Mouse (Mus musculus): ENCODE results near the gene S100pbp.
"Not testable (repeated sequence)": the region's sequence is repeated elsewhere in the genome, so short reads cannot be mapped to it uniquely, and the experiment has no call there.

The S100pbp gene

DNA sequence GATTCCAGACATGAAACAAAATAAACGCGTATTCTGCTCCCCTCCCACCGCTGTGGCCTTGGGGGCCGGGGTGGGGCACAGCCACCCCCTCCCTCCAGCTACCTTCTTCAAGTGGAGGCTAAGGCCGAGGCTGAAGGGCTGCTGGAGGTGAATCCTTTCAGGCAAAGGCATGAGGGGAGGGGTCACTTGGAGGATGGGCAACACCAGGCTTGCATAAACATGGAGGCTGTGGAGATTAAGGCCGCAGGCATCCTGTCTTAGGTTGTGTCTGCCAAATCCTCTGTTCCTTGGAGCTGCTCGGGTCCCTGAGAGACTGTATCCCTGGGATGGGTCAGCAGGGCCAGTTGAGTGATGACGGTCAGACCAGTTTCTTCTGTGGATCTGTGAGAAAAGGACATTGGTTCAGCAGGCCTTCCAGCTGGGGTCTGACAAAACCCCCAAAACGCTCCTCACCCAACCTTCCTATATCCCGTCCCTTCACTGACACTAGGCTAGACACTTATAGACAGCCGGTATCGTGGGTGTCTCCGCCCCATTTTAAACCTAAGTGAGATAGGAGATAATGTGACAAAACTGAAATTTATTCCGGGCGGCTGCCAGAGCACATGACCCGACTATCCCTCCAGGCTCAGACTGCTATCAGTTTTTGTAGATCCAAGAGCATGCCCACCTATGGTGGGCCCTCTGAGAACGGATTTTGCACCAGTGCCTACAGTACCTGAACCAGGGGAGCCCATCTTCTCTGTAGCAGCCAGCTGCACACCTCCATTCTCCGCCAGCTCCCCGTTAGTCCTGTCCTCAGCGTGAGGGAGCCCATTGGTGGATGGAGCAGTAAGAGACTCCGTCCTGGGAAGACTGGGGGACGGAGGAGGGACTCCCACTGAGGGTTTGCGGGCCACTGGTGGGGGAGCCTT lies 31.8 kb upstream of the S100pbp start:
- DNase-seq (ENCODE audit: low read depth, low spot score): no peak

DNA sequence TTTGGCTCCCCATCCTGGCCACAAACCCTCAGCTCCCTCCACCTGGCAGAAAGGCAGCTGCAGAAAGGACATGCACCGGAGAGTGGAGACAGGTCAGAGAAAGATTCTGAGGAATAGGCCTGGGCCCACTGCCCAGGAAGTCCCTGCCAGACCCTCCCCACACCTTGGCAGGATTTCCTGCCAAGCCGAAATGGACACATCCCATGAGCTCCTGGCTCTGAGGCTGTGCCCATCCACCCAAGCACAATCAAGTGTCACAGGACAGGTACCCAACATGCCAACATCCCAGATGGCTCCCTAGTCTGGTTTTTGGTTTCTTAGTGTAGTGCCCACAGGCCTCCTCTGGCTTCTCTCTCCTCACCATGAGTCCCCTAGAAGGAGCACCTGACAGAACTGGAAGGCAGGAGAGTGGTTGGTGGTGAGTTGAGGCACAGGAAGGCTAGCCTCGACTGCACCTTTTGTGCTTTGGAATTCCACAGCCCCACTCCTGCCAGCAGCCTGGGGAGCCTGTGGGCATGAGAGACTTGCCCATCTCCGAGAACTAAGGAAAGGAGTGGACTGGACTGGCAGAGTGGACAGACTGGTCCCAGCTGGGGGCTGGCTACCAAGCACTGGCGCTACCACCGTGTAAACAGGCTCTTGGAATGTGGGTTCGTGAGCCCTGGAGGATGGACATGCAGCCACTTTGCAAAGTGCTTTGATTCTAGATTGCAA lies 31.0 kb upstream of the S100pbp start:
- DNase-seq (ENCODE audit: low read depth, low spot score): no peak

DNA sequence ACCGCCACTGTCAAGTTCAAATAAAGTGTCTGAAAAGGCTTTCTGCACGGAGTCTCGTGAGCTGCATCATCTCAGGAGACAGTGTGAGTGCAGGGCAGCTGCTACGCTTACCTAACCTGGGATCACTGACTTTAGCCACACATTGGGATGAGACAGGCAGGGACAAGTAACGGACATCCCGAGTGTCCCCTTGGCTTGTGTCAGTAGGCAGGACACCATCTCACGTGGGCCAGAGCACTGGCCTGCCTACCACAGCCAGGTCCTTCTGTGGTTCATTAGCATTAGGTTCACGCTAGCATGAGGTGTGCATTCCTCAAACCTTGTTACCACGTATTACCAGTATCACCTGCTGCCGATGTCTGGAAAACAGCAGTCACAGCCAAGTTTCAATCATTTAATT lies 29.7 kb upstream of the S100pbp start:
- no peak for DNase-seq (ENCODE audit: low read depth, low spot score)

DNA sequence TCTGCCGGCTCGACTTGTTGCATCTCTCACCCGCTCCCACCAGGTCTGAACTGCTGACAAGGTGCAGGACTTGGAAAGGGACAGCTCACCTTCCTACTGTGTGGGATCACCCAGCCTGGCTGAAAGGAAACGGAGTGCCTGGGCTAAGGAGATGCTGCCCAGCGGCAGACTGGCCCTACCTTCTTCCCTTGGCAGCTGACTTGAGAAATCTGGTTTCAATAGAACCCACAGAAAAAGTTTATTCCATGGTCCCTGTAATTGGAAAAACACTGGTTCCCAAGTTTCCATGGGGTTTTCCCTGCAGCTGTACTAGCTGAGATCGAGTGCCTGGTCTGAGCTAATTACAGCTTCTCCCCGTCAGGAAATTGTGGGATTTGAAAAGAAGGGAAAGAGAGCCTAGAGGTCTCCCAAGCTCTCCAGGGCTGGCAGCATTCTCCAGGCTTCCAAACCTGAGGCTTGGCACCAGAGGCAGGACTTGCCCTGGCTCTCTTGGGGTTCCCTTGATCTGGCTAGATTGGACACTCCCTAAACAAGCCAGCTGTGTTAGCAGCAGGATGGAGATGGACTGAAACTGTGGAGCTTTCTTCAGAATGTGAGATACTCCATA lies 29.1 kb upstream of the S100pbp start:
- DNase-seq (ENCODE audit: low read depth, low spot score): no peak

DNA sequence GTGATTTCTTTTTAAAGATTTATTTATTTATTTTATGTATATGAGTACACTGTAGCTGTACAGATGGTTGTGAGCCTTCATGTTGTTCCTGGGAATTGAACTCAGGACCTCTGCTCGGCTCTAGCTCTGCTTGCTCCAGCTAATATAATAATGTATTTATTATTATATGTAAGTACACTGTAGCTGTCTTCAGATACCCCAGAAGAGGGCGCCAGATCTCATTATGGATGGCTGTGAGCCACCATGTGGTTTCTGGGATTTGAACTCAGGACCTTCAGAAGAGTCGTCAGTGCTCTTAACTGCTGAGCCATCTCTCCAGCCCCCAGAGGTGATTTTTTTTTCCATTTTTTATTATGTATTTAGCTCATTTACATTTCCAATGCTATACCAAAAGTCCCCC lies 23.0 kb upstream of the S100pbp start:
- not testable (repeated sequence) for DNase-seq (ENCODE audit: low read depth, low spot score)

DNA sequence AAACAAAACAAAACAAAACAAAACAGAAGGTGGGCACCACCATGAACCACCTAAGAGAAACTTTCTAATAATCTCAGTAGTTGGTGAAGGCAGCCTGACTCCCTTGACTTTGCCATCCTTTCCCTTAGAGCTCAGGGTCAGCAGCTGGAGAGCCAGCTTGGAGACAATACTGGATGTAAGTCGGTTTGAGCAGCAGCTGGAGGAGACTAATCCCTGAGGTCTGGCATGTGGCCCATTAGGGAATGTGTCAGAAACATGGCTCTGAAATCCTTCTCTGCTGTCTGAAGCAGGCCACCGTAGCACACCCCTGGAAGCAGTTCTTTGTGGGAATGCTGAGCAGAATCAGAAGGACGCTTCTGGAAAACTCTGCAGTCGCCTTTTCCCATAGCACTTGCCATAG lies 21.9 kb upstream of the S100pbp start:
- no peak for DNase-seq (ENCODE audit: low read depth, low spot score)

DNA sequence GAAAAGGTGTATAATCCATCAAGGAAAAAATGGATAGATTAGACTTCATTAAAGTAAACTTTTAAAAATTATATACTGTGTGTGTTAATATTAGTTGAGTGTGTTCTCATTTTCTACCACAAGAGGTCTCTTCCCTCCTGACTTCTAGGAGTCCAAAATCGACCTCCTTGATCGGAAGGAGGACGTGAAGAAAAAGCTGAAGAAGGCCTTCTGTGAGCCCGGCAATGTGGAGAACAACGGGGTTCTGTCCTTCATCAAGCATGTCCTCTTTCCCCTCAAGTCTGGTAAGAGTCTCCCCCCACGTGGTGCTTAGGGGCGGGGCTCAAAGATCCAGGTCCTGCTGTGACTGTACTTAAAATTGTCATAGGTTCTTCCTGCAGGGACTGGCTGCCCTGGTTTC lies 20.0 kb upstream of the S100pbp start:
- DNase-seq (ENCODE audit: low read depth, low spot score): no peak

DNA sequence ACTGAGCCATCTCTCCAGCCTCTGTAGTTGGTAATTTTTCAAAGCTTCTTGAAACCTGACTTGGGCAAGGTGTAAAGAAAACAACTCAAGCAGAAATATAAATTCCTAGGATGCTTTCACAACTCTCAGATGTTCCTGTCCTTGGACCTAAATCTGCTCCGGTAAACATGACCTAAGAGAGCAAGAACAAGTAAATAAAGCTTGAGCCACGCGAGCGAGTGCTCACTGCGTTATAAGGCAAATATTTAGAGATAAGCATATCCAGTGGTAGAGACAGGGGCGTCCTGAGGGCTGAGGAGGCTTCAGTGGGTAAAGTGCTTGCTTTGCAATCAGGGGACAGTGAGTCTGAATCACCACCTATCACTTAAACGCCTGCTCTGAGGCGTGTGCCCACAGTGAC lies 17.3 kb upstream of the S100pbp start:
- DNase-seq (ENCODE audit: low read depth, low spot score): no peak

DNA sequence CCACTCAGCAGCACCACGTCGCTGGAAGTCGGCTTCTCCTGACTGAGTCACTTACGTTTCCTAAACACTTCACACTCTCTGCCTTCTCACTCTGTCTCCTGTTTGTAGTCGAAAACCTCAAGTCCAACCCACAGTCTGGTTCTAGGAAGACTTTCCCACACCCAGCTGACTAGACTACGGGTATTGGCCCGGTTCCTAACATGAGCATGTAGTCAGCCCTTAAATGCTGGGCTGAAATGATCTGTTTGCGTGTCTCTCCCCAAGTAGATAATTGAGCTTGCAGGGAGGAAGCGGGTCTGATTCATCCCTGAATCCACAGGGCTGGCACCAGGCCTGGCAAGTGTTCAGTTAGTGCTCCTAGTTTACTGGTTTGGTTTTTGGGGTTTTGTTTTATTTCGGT lies 15.1 kb upstream of the S100pbp start:
- no peak for DNase-seq (ENCODE audit: low read depth, low spot score)

DNA sequence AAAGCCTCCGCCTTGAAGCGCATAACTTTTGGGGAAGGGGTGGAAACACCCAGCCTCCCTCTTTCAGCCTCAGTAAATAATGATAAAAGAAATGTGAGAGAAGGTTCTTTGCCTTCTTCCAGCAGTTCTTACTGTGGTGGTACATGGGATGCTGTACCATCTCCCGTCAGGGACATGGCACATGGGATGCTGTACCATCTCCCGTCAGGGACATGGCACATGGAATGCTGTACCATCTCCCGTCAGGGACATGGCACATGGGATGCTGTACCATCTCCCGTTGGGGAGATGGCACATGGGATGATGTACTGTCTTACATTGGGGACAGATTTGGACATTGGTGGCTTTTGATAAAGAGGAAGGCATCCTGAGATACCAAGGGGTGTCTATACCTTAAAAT lies 8.0 kb upstream of the S100pbp start:
- no peak for DNase-seq (ENCODE audit: low read depth, low spot score)

DNA sequence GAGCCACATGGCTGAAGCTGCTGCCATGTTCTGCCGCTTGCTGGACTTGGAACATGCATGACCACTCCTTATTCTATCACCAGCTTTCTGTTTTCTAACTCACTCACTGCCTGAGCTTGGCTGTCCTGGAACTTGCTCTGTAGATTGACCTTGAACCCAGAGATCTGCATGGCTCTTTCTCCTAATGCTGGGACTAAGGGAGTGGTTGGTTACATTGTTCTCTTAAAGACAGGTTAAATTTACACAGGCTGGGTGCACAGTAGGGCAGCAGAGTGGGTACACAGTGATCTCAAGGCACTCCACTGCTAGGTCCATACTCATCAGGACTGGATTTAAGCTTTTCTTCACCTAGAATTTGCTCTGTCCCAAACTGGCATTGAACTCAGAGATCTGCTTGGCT lies 4.8 kb upstream of the S100pbp start:
- DNase-seq (ENCODE audit: low read depth, low spot score): no peak

DNA sequence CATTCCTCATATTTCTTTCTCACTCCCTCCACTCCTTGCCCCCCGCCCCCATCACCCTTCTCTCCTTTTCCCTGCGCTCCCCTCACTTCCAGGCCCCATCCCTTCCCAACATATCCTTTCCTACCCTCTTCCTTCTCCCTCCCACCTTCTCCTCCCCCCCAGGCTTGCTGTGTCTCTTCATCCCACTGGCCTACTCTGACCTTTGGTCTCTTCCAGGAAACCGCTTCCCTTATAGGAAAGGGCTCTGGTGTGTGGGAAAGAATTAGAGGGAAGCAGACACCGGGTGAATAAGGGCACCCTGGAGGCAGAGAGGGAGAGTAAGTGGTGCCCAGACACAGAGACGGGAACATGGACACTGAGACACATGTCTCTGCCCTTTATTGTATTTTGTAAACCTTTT lies 2.2 kb upstream of the S100pbp start:
- DNase-seq (ENCODE audit: low read depth, low spot score): no peak

DNA sequence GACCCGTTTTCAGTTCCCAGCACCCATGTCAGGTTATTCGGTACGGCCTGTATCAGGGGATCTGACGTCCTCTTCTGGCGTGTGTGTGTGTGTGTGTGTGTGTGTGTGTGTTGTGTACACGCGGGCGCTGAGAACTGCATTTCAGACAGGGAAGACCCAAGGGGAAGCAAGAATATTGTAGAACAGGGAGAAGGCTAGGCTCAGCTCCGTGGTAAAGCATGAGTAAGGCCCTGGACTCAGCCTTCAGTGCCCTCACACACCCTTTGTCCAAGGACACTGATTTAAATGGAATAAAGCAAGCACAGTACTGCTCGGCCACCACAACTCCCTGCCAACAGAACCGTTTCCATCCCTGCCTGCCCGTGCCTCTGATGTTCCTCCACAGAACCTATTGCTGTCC lies 1.0 kb upstream of the S100pbp start:
- no peak for DNase-seq (ENCODE audit: low read depth, low spot score)

DNA sequence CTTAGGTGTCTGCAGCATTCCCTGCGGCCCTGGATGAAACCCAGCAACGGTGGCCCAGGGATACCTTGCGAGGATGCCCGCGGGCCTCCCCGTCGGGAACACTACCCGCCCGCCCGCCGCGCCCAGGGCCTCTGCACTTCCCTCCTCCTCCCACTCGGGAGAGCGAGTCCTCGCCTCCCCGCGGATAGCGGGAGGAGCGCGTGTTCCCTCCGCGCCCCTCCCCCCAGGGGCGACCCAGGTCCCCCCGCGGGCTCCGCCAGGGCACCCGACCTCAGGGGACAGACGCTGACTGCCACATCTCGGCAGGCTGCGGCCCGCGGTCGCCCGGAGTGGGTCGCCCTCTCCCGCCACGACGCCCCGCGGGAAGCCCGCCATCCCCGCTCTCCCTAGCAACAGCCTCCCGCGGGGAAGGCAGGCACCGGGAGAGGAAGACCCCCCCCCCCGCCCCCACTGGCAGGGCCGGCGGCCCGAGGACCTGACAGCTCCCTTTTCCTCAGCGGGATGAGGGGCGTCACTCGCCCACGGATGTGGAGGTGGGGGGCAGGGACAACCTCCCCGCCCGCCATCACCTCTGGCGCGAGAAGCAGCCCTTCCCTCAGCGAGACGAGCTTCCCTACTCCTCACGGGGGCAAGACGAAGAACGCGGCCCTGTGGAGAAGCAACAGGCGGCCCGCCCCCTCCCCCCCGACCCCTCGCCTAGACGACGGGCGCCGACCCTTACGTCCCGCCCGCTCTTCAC lies 555 bp downstream of the S100pbp start:
- DNase-seq (ENCODE audit: low read depth, low spot score): peak; percentile 45

DNA sequence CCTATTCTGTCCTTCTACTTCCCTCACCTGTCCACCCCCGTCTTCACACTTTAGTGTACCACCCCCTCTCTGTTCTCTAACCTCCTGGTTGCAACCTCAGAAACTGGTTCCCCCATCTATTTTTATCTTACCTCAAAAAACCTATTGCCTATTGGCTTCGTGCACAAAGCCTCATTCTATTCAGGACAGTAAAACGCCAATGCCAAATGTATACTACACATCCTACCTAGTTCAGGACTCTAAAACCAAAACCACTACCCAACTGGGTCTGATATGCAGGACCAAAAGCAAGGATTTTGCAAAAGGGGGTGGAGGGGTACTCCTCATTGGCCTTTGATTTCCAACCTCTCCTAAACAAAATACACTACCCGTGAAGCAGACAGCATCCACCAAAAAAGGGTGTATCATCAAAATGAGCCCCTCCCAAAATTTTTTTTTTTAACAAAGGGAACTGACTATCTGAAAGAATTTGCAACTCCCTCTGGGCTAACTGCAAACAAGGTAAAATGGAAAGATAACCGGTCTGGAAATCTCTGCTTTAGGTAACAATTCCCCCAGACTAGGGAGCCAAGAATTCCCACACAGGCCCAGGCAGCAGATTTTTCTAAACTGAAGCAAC lies 1.4 kb downstream of the S100pbp start:
- DNase-seq (ENCODE audit: low read depth, low spot score): no peak

DNA sequence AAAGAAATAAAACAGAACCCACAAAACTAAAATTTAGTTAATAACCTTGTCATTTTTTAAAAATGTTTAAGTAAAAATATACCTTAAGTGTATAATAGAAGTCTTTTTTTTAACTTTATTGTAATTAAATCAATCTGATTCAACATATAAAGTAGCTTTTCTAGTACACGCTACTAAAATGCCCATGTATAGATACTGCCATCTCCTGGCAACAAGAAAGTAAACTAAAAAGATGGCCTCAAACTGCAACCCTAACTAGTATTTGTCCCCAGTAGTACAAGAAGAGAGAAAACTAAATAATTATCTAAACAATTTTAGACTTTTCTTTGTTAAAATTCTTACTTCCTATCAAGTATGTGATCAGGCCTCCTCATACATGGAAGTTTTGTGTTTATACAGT lies 10.0 kb downstream of the S100pbp start:
- no peak for DNase-seq (ENCODE audit: low read depth, low spot score)

DNA sequence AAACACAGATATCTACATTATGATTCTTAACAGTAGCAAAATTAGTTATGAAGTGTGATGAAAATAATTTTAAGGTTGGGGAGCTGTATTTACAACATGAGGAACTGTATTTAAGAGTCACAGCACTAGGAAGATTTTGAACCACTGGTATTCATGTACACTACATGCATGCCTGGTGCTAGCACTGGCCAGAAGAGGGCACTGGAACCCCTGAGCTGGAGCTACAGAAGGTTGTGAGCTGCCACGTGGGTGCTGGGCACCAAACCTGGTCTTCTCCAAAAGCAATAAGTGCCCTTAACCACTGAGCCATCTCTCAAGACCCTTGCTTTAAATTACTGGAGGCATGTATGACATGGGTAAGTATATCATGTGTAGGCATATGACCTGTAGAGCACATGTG lies 17.0 kb downstream of the S100pbp start:
- no peak for DNase-seq (ENCODE audit: low read depth, low spot score)

DNA sequence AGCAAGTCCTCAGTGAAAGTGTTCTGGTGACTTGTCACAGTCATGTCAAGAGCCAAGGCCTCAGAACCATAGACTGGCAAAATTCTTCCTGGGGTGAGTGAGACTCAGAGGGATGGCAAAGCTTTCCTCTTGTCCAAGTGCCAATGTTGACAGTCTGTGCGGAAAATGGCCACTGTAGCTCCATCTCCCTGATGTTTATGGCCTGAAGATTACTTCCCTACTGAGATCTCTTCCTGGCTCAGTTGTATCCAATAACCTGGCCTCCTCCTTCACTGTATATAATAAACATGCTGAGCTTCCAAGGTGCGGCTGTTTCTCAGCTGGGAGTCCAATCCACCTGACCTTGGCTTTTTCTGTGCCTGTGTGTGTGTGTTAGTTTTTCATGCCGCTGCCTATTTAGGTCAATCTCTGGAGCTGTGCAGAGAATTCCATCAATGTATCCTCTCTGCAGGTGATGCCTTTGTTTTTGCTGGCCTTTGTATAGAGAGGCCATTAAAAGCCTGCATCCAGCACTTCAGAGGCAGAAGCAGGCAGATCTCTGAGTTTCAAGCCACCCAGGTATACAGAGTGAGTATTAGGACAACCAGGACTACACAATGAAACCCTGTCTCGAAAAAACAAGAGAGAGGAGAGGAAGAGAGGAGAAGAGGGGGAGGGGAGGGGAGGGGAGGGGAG lies 27.8 kb downstream of the S100pbp start:
- no peak for DNase-seq (ENCODE audit: low read depth, low spot score)

DNA sequence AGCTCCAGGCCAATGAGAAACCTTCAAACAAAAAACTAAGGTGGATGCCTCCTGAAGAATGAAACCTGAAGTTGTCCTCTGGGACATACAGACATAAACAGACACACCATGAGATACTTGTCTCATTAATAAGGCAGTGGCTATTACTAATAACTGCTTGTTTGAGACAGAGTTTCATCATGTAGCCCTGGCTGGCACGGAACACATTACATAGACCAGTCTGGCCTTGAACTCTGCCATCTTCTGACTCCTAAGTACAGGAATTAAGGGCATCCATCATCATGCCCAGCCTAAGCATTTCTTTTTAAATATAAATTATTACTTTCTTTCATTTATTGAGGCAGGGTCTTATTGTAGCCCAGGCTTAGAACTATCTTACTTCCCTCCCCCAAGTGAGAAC lies 28.5 kb downstream of the S100pbp start:
- DNase-seq (ENCODE audit: low read depth, low spot score): no peak

DNA sequence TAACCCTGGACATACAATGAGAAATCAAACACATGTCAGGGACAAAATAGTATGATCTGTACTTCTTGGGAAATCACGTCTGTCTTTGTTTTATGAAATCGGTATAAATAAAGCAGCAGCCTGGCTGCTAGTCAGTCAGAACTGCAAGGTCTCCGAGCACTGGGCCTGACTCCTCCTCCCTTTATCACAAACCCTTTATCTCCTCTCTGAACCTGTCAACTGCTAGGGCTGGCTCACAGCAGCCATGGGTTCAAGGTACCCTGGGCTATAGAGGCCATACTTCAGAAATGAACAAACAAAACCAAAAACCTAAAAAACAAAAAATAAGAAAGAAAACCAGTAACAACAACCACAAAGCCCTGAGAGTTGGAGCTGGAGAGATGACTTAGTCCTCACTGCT lies 31.0 kb downstream of the S100pbp start:
- no peak for DNase-seq (ENCODE audit: low read depth, low spot score)

DNA sequence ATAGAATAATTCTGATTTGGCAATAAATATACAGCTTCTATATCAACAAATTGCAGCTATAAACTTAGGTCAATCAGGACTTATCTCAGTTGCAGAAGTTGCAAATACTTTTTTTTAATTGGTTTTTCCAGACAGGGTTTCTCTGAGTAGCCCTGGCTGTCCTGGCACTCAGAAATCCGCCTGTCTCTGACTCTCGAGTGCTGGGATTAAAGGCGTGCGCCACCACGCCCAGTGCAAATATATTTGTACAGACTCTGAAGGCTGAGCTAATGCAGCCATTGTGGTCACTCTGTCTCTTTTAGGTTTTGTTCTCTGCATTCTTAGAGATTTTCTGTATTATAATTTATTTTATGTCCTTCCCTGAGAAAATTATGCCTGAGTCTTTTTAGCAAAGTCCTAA lies 32.0 kb downstream of the S100pbp start:
- no peak for DNase-seq (ENCODE audit: low read depth, low spot score)

All from embryo, embryonic 11.5 days (tissue).